Comparison of ENCODE assay signal across 19 mouse cellular contexts in genomic region chr10:4201141-4201540, GRCm38 (mm10).
"Had no signal": no experiment of that assay in that cellular context is flagged by ENCODE, and none has a peak within 500 bp of the region (broad histone marks: within the 10 kb centered on the region; RNA-seq: fewer than 3 reads in every experiment).

No protein-coding gene starts in this region.

- H3K27me3 ChIP-seq: midbrain, embryonic 13.5 days; midbrain, embryonic 15.5 days; neural tube, embryonic 13.5 days; neural tube, embryonic 15.5 days; stomach, embryonic 15.5 days had no signal

- ATAC-seq: midbrain, embryonic 13.5 days; midbrain, embryonic 15.5 days had no signal

- H3K4me2 ChIP-seq: lung, embryonic 14.5 days; midbrain, embryonic 13.5 days; midbrain, embryonic 15.5 days; neural tube, embryonic 13.5 days; neural tube, embryonic 15.5 days; stomach, embryonic 15.5 days had no signal

- H3K36me3 ChIP-seq: midbrain, embryonic 10.5 days; midbrain, embryonic 13.5 days; midbrain, embryonic 15.5 days; neural tube, embryonic 13.5 days; neural tube, embryonic 15.5 days; stomach, embryonic 15.5 days had no signal

- H3K4me3 ChIP-seq: midbrain, embryonic 10.5 days; midbrain, embryonic 13.5 days; midbrain, embryonic 15.5 days; myocyte; neural tube, embryonic 13.5 days; neural tube, embryonic 15.5 days; stomach, embryonic 15.5 days had no signal

- H3K9me3 ChIP-seq: midbrain, embryonic 10.5 days; midbrain, embryonic 13.5 days; midbrain, embryonic 15.5 days; neural tube, embryonic 13.5 days; neural tube, embryonic 15.5 days; stomach, embryonic 15.5 days had no signal

- H3K4me1 ChIP-seq: midbrain, embryonic 10.5 days; midbrain, embryonic 13.5 days; midbrain, embryonic 15.5 days; neural tube, embryonic 13.5 days; neural tube, embryonic 15.5 days; stomach, embryonic 15.5 days had no signal

- DNase-seq: lung, adult 18-20 months; lung, embryonic 14.5 days; lung, postnatal 10 days; lung, postnatal 4 days; retina, postnatal 1 day; right cerebral cortex, adult 18-20 months; right cerebral cortex, postnatal 25 days; right cerebral cortex, postnatal 4 days; thymus, adult 2 months; thymus, postnatal 25 days; thymus, postnatal 4 days had no signal

- H3K9ac ChIP-seq: lung, embryonic 14.5 days; midbrain, embryonic 13.5 days; midbrain, embryonic 15.5 days; neural tube, embryonic 13.5 days; neural tube, embryonic 15.5 days; stomach, embryonic 15.5 days had no signal

- H3K27ac ChIP-seq: midbrain, embryonic 10.5 days; midbrain, embryonic 13.5 days; midbrain, embryonic 15.5 days; neural tube, embryonic 13.5 days; neural tube, embryonic 15.5 days; stomach, embryonic 15.5 days; stomach, postnatal 0 days had no signal
